Mouse (Mus musculus): ENCODE measurements around the gene Dnah11. TPM values are rescaled to one million over a fixed set of nuclear protein-coding genes. Genes with fewer than 3 reads are reported as not detected.

The Dnah11 gene
- polyA plus RNA-seq, 1 experiment = 1.2 TPM

GRCm38 (mm10) chr12:118128116-118128515 is 70.7 kb downstream of the Dnah11 start:
- Histone ChIP-seq H3K27me3 (replicated peaks; ENCODE audit: control insufficient read depth, insufficient read depth, low read length) (no peaks in the 10 kb centered on the region), H3K4me3 (ENCODE audit: insufficient read depth, low read depth, low read length) (no peak overlapping the region), H3K36me3 (ENCODE audit: control insufficient read depth, insufficient read depth, low read length) (no peaks in the 10 kb centered on the region), H3K4me1 (ENCODE audit: control insufficient read depth, insufficient read depth, low read length) (no peaks in the 10 kb centered on the region), H3K27ac (ENCODE audit: insufficient read depth, low read depth, low read length) (no peak overlapping the region)
- DNase-seq = no peak
- WGBS = 84% methylated on average over 4 of the region's 4 CpGs
- TF ChIP-seq CTCF (conservative IDR thresholded peaks at IDR 0.05; ENCODE audit: insufficient read depth, insufficient read length, low read depth, low read length) (no peak), POLR2A (IDR thresholded peaks at IDR 0.05; ENCODE audit: low read depth, low read length) (no peak)

- 100% methylated on average over 3 of the region's 3 CpGs for WGBS
- Histone ChIP-seq H3K27ac (ENCODE audit: insufficient read depth, low read depth, low read length) (no peak overlapping the region), H3K36me3 (ENCODE audit: control insufficient read depth, insufficient read depth, low read length) (no peaks in the 10 kb centered on the region), H3K27me3 (replicated peaks; ENCODE audit: control insufficient read depth, insufficient read depth, low read length) (no peaks in the 10 kb centered on the region), H3K4me3 (ENCODE audit: insufficient read depth, low read depth, low read length) (no peak overlapping the region), H3K4me1 (ENCODE audit: control insufficient read depth, insufficient read depth, low read length) (no peaks in the 10 kb centered on the region)
- TF ChIP-seq POLR2A (IDR thresholded peaks at IDR 0.05; ENCODE audit: low read depth, low read length) (no peak), CTCF (conservative IDR thresholded peaks at IDR 0.05; ENCODE audit: insufficient read depth, insufficient read length, low read depth, low read length) (no peak)
- DNase-seq = no peak
Observed at GRCm38 (mm10) chr12:118119668-118120067, 79.2 kb downstream of the Dnah11 start.

GRCm38 (mm10) chr12:118112599-118112998 is 86.2 kb downstream of the Dnah11 start:
- TF ChIP-seq POLR2A (IDR thresholded peaks at IDR 0.05; ENCODE audit: low read depth, low read length) = no peak
- no peak for TF ChIP-seq CTCF (conservative IDR thresholded peaks at IDR 0.05; ENCODE audit: insufficient read depth, insufficient read length, low read depth, low read length)
- Histone ChIP-seq H3K27ac (ENCODE audit: insufficient read depth, low read depth, low read length) (no peak overlapping the region), H3K27me3 (replicated peaks; ENCODE audit: control insufficient read depth, insufficient read depth, low read length) (no peaks in the 10 kb centered on the region), H3K4me3 (ENCODE audit: insufficient read depth, low read depth, low read length) (no peak overlapping the region), H3K4me1 (ENCODE audit: control insufficient read depth, insufficient read depth, low read length) (no peaks in the 10 kb centered on the region), H3K36me3 (ENCODE audit: control insufficient read depth, insufficient read depth, low read length) (no peaks in the 10 kb centered on the region)
- DNase-seq = peak; percentile 62
- WGBS = 52% methylated on average over 8 of the region's 8 CpGs

- DNase-seq = peak; percentile 1
- 67% methylated on average over 3 of the region's 3 CpGs for WGBS
- TF ChIP-seq POLR2A (IDR thresholded peaks at IDR 0.05; ENCODE audit: low read depth, low read length) = no peak
- no peak for TF ChIP-seq CTCF (conservative IDR thresholded peaks at IDR 0.05; ENCODE audit: insufficient read depth, insufficient read length, low read depth, low read length)
Observed at GRCm38 (mm10) chr12:118111896-118112295, 86.9 kb downstream of the Dnah11 start.

GRCm38 (mm10) chr12:118107719-118108118 is 91.1 kb downstream of the Dnah11 start:
- Histone ChIP-seq H3K27me3 (replicated peaks; ENCODE audit: control insufficient read depth, insufficient read depth, low read length) (peaks cover 1% of the 10 kb centered on the region; the same call in 1 of the 2 replicates), H3K36me3 (ENCODE audit: control insufficient read depth, insufficient read depth, low read length) (no peaks in the 10 kb centered on the region), H3K4me1 (ENCODE audit: control insufficient read depth, insufficient read depth, low read length) (no peaks in the 10 kb centered on the region), H3K4me3 (ENCODE audit: insufficient read depth, low read depth, low read length) (no peak overlapping the region), H3K27ac (ENCODE audit: insufficient read depth, low read depth, low read length) (no peak overlapping the region)
- no peak for DNase-seq
- 91% methylated on average over 1 of the region's 1 CpGs for WGBS
- no peak for TF ChIP-seq POLR2A (IDR thresholded peaks at IDR 0.05; ENCODE audit: low read depth, low read length)
- no peak for TF ChIP-seq CTCF (conservative IDR thresholded peaks at IDR 0.05; ENCODE audit: insufficient read depth, insufficient read length, low read depth, low read length)

More at GRCm38 (mm10) chr12:118111896-118112295, 86.9 kb downstream of the Dnah11 start:
- Histone ChIP-seq H3K4me1 (ENCODE audit: control insufficient read depth, insufficient read depth, low read length) (no peaks in the 10 kb centered on the region), H3K27ac (ENCODE audit: insufficient read depth, low read depth, low read length) (no peak overlapping the region), H3K4me3 (ENCODE audit: insufficient read depth, low read depth, low read length) (no peak overlapping the region), H3K36me3 (ENCODE audit: control insufficient read depth, insufficient read depth, low read length) (no peaks in the 10 kb centered on the region), H3K27me3 (replicated peaks; ENCODE audit: control insufficient read depth, insufficient read depth, low read length) (no peaks in the 10 kb centered on the region)

GRCm38 (mm10) chr12:118104520-118104919 is 94.3 kb downstream of the Dnah11 start:
- Histone ChIP-seq H3K4me3 (ENCODE audit: insufficient read depth, low read depth, low read length) (no peak overlapping the region), H3K36me3 (ENCODE audit: control insufficient read depth, insufficient read depth, low read length) (no peaks in the 10 kb centered on the region), H3K27me3 (replicated peaks; ENCODE audit: control insufficient read depth, insufficient read depth, low read length) (peaks cover 1% of the 10 kb centered on the region; the same call in 1 of the 2 replicates), H3K27ac (ENCODE audit: insufficient read depth, low read depth, low read length) (no peak overlapping the region), H3K4me1 (ENCODE audit: control insufficient read depth, insufficient read depth, low read length) (no peaks in the 10 kb centered on the region)
- DNase-seq = no peak
- TF ChIP-seq POLR2A (IDR thresholded peaks at IDR 0.05; ENCODE audit: low read depth, low read length) = no peak
- no peak for TF ChIP-seq CTCF (conservative IDR thresholded peaks at IDR 0.05; ENCODE audit: insufficient read depth, insufficient read length, low read depth, low read length)
- 78% methylated on average over 4 of the region's 4 CpGs for WGBS

- Histone ChIP-seq H3K36me3 (ENCODE audit: control insufficient read depth, insufficient read depth, low read length) (no peaks in the 10 kb centered on the region), H3K27me3 (replicated peaks; ENCODE audit: control insufficient read depth, insufficient read depth, low read length) (no peaks in the 10 kb centered on the region), H3K4me1 (ENCODE audit: control insufficient read depth, insufficient read depth, low read length) (no peaks in the 10 kb centered on the region), H3K27ac (ENCODE audit: insufficient read depth, low read depth, low read length) (no peak overlapping the region), H3K4me3 (ENCODE audit: insufficient read depth, low read depth, low read length) (no peak overlapping the region)
- no peak for DNase-seq
- TF ChIP-seq CTCF (conservative IDR thresholded peaks at IDR 0.05; ENCODE audit: insufficient read depth, insufficient read length, low read depth, low read length) (no peak), POLR2A (IDR thresholded peaks at IDR 0.05; ENCODE audit: low read depth, low read length) (no peak)
- 75% methylated on average over 5 of the region's 5 CpGs for WGBS
Observed at GRCm38 (mm10) chr12:118099694-118100093, 99.1 kb downstream of the Dnah11 start.
